Mouse (Mus musculus) heart, adult 2 months (tissue): Measurements from ENCODE around the gene Hpse2. TPM values are rescaled to one million over a fixed set of nuclear protein-coding genes. Genes with fewer than 3 reads are reported as not detected.
A peak's percentile ranks its signal among the peaks of the same experiment; 100 is the strongest.

Source experiments
- DNase-seq, 2 experiments: peaks; one replicate each; pipeline ENCODE4 v3.0.0; 2021
- H3K27ac ChIP-seq: fragments of 200-600 bp; 2 replicates; pipeline ENCODE4 v1.8.1; 2022
- H3K27me3 ChIP-seq: fragments of 200-500 bp; 2 replicates; pipeline ENCODE4 v1.6.1; 2012; ENCODE audit warnings: mild to moderate bottlenecking, low read length, inconsistent platforms, mixed read lengths; ENCODE audit not compliant: control insufficient read depth, insufficient read depth
- H3K36me3 ChIP-seq: fragments of 200-500 bp; 2 replicates; pipeline ENCODE4 v1.6.1; 2012; ENCODE audit warnings: low read length, inconsistent platforms; ENCODE audit not compliant: control insufficient read depth, insufficient read depth
- H3K4me1 ChIP-seq: fragments of 200-500 bp; 2 replicates; pipeline ENCODE4 v1.6.1; 2011; ENCODE audit warnings: low read length; ENCODE audit not compliant: control insufficient read depth, insufficient read depth
- H3K4me3 ChIP-seq: fragments of 200-600 bp; 2 replicates; pipeline ENCODE4 v1.8.1; 2022
- H3K79me2 ChIP-seq: fragments of 200-500 bp; replicated peaks from 2 replicates; pipeline ENCODE4 v1.6.1; 2012; ENCODE audit warnings: mild to moderate bottlenecking, inconsistent platforms, low read length, moderate library complexity, mixed read lengths; ENCODE audit not compliant: control insufficient read depth, insufficient read depth
- H3K9ac ChIP-seq: fragments of 200-500 bp; 2 replicates; pipeline ENCODE4 v1.6.1; 2012; ENCODE audit warnings: low read depth, mild to moderate bottlenecking, control low read depth, inconsistent platforms, low read length, mixed read lengths
- CTCF ChIP-seq: fragments of 200-600 bp; IDR thresholded peaks from 2 replicates; pipeline ENCODE4 v1.8.1; 2022; ENCODE audit warnings: antibody characterized with exemption, mild to moderate bottlenecking, moderate library complexity
- EP300 ChIP-seq: fragments of 200-500 bp; IDR thresholded peaks from 2 replicates; pipeline ENCODE4 v1.6.1; 2011; ENCODE audit warnings: low read depth, low read length, control low read depth; ENCODE audit not compliant: insufficient read depth
- POLR2A ChIP-seq: fragments of 200-500 bp; IDR thresholded peaks from 2 replicates; pipeline ENCODE4 v1.6.1; 2011; ENCODE audit warnings: mild to moderate bottlenecking, low read depth, low read length, control low read depth; ENCODE audit not compliant: insufficient read depth
- WGBS: fragments of 180-500 bp; shearing (Covaris S2); methylation state at CpG from one replicate; pipeline ENCODE4 v1.1.7; 2018; 5-methylcytosine and 5-hydroxymethylcytosine counted together
- intact Hi-C: fragments of 180-260 bp; cut with DNase I; formaldehyde crosslinking; loops from one replicate; pipeline ENCODE4 v1.15.1; 2025
- polyA plus RNA-seq: library from polyadenylated mRNA; depleted of rRNA; stranded (reverse); fragments of >200 nt; gene quantifications from 2 replicates; pipeline ENCODE4 v1.2.3, GENCODE M21; 2012
- total RNA-seq, 2 experiments: library from RNA; stranded (reverse); gene quantifications; 2 replicates each; pipeline ENCODE4 v1.2.3; 2021

Gene Hpse2
- total and polyA plus RNA-seq, 3 experiments = 0.14 to 0.25 TPM; not detected in 1

DNA sequence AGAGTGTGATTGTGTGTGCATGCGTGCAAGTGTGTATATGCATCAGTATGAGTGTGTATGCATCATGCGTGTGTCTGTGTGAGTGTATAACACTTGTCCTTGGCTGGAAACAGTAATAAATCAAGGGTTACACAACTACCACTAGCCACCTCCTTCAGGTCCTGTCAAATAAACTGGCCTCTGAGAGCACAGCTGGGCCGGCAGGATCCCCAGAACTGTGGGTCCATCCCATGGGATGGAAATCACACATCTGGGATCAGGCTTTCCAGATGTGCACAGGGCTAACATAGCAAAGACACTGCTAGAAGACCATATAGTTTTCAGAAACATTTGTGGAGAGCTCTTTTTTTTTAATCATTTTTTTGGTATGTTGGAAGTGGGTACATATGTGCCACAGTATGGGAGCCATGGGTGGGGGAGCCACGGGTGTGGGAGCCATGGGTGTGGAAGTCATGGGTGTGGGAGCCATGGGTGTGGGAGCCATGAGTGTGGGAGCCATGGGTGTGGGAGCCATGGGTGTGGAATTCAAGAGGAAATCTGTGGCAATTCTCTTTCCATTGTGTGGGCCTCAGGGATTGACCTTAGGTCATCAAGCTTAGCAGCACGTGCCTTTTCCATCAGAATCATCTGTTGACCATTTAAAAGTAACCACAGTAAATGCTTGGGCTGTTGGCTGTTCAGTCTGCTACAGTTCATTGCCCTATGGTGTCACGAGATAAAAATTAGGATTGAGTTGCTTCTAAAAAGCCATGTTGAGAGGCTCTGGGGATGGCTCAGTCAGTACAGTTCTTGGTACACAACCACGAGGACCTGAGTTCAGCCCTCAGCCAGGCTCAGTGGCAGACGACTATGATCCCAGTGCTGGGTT is 518.3 kb downstream of the Hpse2 start:
- Histone ChIP-seq H3K4me1 (no peaks in the 10 kb centered on the region), H3K36me3 (no peaks in the 10 kb centered on the region), H3K27ac (no peak overlapping the region), H3K4me3 (no peak overlapping the region), H3K79me2 (no peaks in the 10 kb centered on the region), H3K9ac (no peak overlapping the region), H3K27me3 (no peaks in the 10 kb centered on the region)
- WGBS = 71% methylated on average over 8 of the region's 8 CpGs
- TF ChIP-seq EP300 = no peak
- no peak for TF ChIP-seq POLR2A
- no peak for TF ChIP-seq CTCF
- intact Hi-C loops = no loop called here
- DNase-seq = peak; percentile 9 to 32

DNA sequence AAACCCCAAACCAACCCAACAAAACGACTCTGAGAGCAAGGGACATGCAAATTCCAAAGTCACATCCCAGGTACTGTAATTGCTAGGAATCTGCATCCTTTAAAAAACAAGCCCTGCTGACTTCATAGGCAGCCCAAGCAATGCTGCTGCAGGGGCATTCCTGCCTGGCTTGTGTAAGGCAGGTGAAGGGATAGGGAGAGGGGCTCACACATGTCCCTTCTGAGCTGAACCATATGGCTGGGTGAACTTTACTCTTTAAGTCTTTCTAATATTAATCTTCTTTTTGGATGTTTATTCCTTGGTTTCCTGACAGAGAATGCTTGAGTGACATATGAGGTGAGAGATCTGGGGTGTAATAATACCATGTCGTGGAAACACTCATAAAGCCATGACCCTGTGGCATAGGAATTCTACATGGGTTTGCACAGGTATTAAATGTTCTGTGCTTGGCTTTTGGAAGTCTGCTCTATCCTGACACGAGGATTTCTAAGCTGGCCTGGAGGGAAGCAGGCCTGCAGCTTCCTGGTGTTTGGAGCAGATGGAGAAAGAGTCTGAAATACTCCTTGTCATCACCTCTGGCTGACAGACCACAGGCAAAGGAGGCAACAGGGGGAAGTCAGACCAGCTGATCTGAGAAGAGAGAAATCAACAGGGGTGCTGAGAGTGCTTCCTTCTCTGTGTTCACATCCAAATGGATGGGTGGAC is 519.0 kb downstream of the Hpse2 start:
- Histone ChIP-seq H3K36me3 (no peaks in the 10 kb centered on the region), H3K4me1 (no peaks in the 10 kb centered on the region), H3K4me3 (no peak overlapping the region), H3K9ac (no peak overlapping the region), H3K79me2 (no peaks in the 10 kb centered on the region), H3K27me3 (no peaks in the 10 kb centered on the region), H3K27ac (no peak overlapping the region)
- intact Hi-C loops = no loop called here
- peak in 1 of 2 experiments; percentile 24 for DNase-seq
- TF ChIP-seq EP300 = no peak
- TF ChIP-seq CTCF = no peak
- no peak for TF ChIP-seq POLR2A
- WGBS = 38% methylated on average over 3 of the region's 3 CpGs

DNA sequence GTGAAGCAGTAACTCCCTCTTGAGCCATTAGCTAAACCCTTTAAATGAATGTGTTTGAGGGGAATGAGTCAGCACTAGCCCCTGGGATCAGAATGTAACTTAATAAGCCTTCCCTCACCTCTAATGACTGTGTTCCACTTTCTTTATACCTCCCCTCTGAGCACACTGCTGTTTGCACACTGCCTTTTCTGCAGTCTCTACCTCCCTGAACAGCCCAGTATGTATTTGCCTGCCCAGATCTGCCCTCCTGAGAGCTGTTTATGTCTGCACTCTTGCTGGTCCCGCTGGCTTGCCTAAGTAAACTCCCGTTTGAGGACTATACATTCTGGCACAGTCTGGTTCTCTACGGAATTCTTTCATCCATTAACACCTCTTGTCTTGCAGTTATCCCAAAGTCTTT is 525.1 kb downstream of the Hpse2 start:
- no peaks in the 10 kb centered on the region for H3K27me3 ChIP-seq
- DNase-seq = no peak
- no peak overlapping the region for H3K4me3 ChIP-seq
- no peaks in the 10 kb centered on the region for H3K4me1 ChIP-seq
- no peak overlapping the region for H3K9ac ChIP-seq
- WGBS = 61% methylated on average over 3 of the region's 3 CpGs
- no peaks in the 10 kb centered on the region for H3K36me3 ChIP-seq
- TF ChIP-seq POLR2A = no peak
- no peak for TF ChIP-seq CTCF
- TF ChIP-seq EP300 = no peak
- intact Hi-C loops = no loop called here
- H3K27ac ChIP-seq = no peak overlapping the region
- no peaks in the 10 kb centered on the region for H3K79me2 ChIP-seq

DNA sequence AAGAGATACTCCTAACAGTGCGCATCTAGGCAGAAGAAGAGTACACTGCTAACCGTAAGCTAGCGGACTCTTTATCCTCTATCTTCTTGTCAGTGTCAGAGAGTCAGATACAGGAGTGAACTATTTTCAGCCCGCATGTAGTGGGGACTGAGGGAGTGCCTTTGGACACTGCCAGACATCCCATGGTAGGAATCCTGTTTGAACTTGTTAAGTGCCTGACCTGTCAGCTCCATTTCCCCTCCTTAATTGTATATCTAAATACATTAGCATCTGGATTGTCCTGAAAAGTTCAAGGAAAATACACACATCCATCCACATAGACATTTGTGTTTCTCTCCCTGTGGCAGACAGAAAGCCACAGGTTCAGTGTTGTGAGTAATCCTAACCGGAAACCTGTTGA is 531.1 kb downstream of the Hpse2 start:
- intact Hi-C loops = no loop called here
- Histone ChIP-seq H3K4me1 (no peaks in the 10 kb centered on the region), H3K4me3 (no peak overlapping the region), H3K9ac (no peak overlapping the region), H3K27ac (no peak overlapping the region), H3K27me3 (no peaks in the 10 kb centered on the region), H3K36me3 (no peaks in the 10 kb centered on the region), H3K79me2 (no peaks in the 10 kb centered on the region)
- DNase-seq = no peak
- 65% methylated on average over 5 of the region's 5 CpGs for WGBS
- TF ChIP-seq CTCF = no peak
- TF ChIP-seq POLR2A = no peak
- TF ChIP-seq EP300 = no peak

DNA sequence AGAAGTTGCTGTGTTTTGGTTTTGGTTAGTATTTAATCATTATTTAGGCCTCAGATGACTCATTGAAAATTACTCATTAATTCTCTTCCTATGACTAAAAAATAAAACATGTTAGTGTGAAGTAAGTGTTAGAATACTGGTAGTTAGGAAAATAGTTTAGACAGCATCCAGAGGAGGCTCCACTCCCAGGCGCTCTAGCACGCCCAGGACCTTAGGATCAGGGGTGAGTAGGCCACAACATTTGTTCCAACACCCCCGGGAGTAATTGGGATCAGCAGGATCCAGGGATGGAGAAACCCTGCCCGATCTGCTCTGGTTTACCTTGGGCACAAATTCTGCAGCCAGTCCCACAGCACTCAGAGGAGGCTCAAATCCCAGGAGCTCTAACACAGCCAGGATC is 532.5 kb downstream of the Hpse2 start:
- no peaks in the 10 kb centered on the region for H3K4me1 ChIP-seq
- DNase-seq = no peak
- H3K79me2 ChIP-seq = no peaks in the 10 kb centered on the region
- intact Hi-C loops = no loop called here
- H3K9ac ChIP-seq = no peak overlapping the region
- no peaks in the 10 kb centered on the region for H3K36me3 ChIP-seq
- H3K27ac ChIP-seq = no peak overlapping the region
- H3K27me3 ChIP-seq = no peaks in the 10 kb centered on the region
- H3K4me3 ChIP-seq = no peak overlapping the region
- TF ChIP-seq CTCF = no peak
- 70% methylated on average over 4 of the region's 4 CpGs for WGBS

DNA sequence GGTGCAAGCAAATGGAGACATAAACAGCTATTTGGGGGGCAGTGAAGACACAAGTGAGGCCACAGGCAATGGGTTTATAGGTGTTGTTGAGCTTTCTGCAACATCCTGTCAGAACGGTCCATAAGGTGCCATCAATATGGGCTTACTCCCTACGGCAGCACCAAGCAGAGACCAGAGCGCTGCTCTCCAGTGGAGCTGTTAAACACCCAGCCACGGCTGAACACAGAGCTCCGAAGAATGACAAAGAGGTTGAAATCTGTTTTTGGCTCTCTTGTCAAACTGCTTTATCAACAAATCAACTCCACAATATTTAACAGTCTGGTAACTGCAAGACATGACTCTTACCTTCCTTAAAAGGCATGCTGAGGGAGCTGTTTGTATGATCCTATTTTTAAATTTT is 537.7 kb downstream of the Hpse2 start:
- Histone ChIP-seq H3K9ac (no peak overlapping the region), H3K27me3 (no peaks in the 10 kb centered on the region), H3K4me3 (no peak overlapping the region), H3K27ac (no peak overlapping the region), H3K79me2 (no peaks in the 10 kb centered on the region), H3K36me3 (no peaks in the 10 kb centered on the region), H3K4me1 (no peaks in the 10 kb centered on the region)
- TF ChIP-seq CTCF (no peak), EP300 (no peak), POLR2A (no peak)
- intact Hi-C loops = no loop called here
- DNase-seq = no peak
- WGBS = 73% methylated on average over 5 of the region's 5 CpGs
